Mouse (Mus musculus): ENCODE data around the gene Asic2. TPM values are rescaled to one million over a fixed set of nuclear protein-coding genes. Genes with fewer than 3 reads are reported as not detected.

The Asic2 gene
- total and polyA plus RNA-seq, 3 experiments = not detected

DNA sequence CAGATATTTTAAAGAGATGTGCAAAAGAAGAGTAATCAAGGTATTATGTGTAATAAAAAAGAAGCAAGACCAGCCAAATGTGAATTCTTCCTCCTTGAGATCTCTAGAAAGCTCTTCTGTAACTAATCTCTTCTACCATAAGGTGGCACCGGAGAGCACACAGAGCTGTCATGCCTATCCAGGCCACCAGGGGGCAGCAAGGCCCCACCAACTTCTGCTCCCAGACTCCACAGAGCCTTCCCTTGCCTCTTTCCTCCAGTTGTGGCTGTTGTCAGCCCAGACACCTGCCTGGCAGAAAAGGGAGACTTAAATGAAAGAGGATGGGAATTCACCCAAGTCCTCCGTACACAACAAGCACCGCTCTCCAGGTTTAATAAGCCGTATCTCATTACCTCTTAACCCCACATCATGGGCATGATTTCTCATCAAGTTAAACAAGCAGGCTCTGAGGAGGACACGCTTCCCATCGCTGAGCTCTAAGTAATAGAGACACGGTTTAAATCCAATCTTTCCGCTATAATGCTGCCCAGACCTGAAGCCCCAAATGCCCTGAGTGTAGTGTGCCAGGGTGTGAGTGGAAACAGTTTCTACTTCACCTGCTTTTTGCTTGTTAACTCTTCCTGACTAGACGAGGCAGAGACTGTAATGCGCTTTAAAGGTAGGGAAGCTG is 28.1 kb upstream of the Asic2 start (continued):
- TF ChIP-seq GATA1 (IDR thresholded peaks at IDR 0.05; ENCODE audit: low read depth, low read length) = no peak
- no peak for TF ChIP-seq TBP (IDR thresholded peaks at IDR 0.05; ENCODE audit: low read depth, low read length)
- TF ChIP-seq NRF1 (IDR thresholded peaks at IDR 0.05; ENCODE audit: insufficient read depth, low read depth, low read length, poor library complexity, severe bottlenecking) = no peak
- no peak for TF ChIP-seq HCFC1 (IDR thresholded peaks at IDR 0.05; ENCODE audit: low read depth, low read length)
- TF ChIP-seq RCOR1 (IDR thresholded peaks at IDR 0.05; ENCODE audit: low read depth, low read length) = no peak
- no peak for TF ChIP-seq TCF12 (IDR thresholded peaks at IDR 0.05; ENCODE audit: low read depth, low read length)
- TF ChIP-seq ZNF384 (IDR thresholded peaks at IDR 0.05; ENCODE audit: low read depth, low read length) = no peak
- no peak for TF ChIP-seq BHLHE40 (IDR thresholded peaks at IDR 0.05; ENCODE audit: borderline replicate concordance, low read depth, low read length)
- TF ChIP-seq JUND (IDR thresholded peaks at IDR 0.05; ENCODE audit: low read depth, low read length) = no peak; the same call in 1 of the 2 replicates
- TF ChIP-seq ELF1 (IDR thresholded peaks at IDR 0.05; ENCODE audit: low read depth, low read length) = no peak
- no peak for TF ChIP-seq MXI1 (IDR thresholded peaks at IDR 0.05; ENCODE audit: low read depth, low read length)

DNA sequence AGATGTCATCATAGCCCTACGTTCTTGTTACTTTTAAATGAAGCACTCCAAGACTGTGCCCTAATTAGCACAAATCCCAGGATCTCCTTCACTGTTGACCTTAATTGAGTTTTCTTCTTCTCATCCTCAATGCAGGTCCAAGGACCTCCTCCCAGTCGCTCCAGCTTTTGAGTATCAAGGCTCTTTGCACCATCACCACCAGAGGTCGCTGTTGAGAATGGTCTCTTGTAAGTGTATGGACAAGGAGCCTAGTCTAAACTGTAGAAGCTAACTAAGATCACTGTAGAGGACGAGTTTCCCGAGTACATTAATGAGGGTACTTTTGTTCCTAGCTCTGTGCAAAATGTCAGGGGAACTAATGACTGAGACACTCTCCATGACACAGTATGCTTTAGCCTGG is 14.9 kb upstream of the Asic2 start:
- no peaks in the 10 kb centered on the region for H3K27me3 ChIP-seq (ENCODE audit: control insufficient read depth in 1 of 2, insufficient read depth in 2 of 2, low read length in 2 of 2)

DNA sequence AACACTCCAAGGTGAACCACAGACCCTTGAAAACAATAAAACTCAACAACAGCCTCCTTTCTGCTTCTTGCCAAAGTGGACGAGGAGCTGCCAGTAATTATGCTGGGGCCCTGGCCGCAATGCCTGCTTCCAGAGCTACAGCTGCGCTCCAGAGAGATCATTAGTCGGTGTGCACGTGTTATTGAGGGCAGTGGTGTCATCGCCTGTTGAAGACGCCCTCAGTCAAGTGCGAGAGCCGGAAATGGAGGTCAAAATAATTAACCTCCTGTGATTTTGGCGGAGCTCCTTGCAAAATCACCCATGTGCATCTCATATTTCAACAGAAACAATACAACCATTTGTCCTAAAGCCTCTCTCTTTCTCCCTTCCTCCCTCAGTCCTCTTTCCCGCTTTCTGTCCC is 13.9 kb upstream of the Asic2 start:
- no peaks in the 10 kb centered on the region for H3K9me3 ChIP-seq (replicated peaks; ENCODE audit: insufficient read depth, low read length)
- no peak overlapping the region for H3K9ac ChIP-seq (ENCODE audit: control insufficient read depth, low read depth, low read length, poor library complexity, severe bottlenecking)
- DNase-seq (ENCODE audit: low read depth, low spot score) = no peak

More for the DNA sequence above, 14.9 kb upstream of the Asic2 start:
- Histone ChIP-seq H3K4me1 (ENCODE audit: control insufficient read depth in 1 of 2, insufficient read depth in 2 of 2, low read length in 2 of 2) (no peaks in the 10 kb centered on the region), H3K9ac (ENCODE audit: control insufficient read depth, low read depth, low read length, poor library complexity, severe bottlenecking) (no peak overlapping the region), H3K27ac (ENCODE audit: control insufficient read depth, low read depth, low read length) (no peak overlapping the region), H3K36me3 (ENCODE audit: control insufficient read depth in 1 of 2, insufficient read depth in 2 of 2, low read length in 2 of 2) (no peaks in the 10 kb centered on the region), H3K79me2 (ENCODE audit: control insufficient read depth, insufficient read depth, low read length, poor library complexity) (no peaks in the 10 kb centered on the region), H3K9me3 (replicated peaks; ENCODE audit: insufficient read depth, low read length) (no peaks in the 10 kb centered on the region), H3K4me3 (ENCODE audit: control insufficient read depth in 1 of 2, insufficient read depth in 1 of 2, low read depth in 2 of 2, low read length in 2 of 2) (no peak overlapping the region)
- TF ChIP-seq POLR2AphosphoS2 (IDR thresholded peaks at IDR 0.05; ENCODE audit: low read length) = no peak
- TF ChIP-seq RAD21 (IDR thresholded peaks at IDR 0.05; ENCODE audit: low read depth, low read length) = no peak
- no peak for TF ChIP-seq ZKSCAN1 (IDR thresholded peaks at IDR 0.05; ENCODE audit: low read depth, low read length)
- TF ChIP-seq SMC3 (IDR thresholded peaks at IDR 0.05; ENCODE audit: low read depth, low read length) = peak; percentile 39
- no peak for TF ChIP-seq TCF12 (IDR thresholded peaks at IDR 0.05; ENCODE audit: low read depth, low read length)
- peak; percentile 35 to 47 (median 36) for TF ChIP-seq CTCF (IDR thresholded peaks at IDR 0.05 in 2 of 3, conservative IDR thresholded peaks at IDR 0.05 in 1 of 3; ENCODE audit: control insufficient read depth in 1 of 3, insufficient read depth in 1 of 3, low read depth in 2 of 3, low read length in 3 of 3, poor library complexity in 1 of 3, severe bottlenecking in 1 of 3)
- DNase-seq (ENCODE audit: low read depth, low spot score) = peak; percentile 38

More for the DNA sequence above, 13.9 kb upstream of the Asic2 start:
- no peak overlapping the region for H3K4me3 ChIP-seq (ENCODE audit: control insufficient read depth in 1 of 2, insufficient read depth in 1 of 2, low read depth in 2 of 2, low read length in 2 of 2)
- no peaks in the 10 kb centered on the region for H3K4me1 ChIP-seq (ENCODE audit: control insufficient read depth in 1 of 2, insufficient read depth in 2 of 2, low read length in 2 of 2)
- TF ChIP-seq MAX (IDR thresholded peaks at IDR 0.05; ENCODE audit: low read length) (no peak), USF2 (IDR thresholded peaks at IDR 0.05; ENCODE audit: borderline replicate concordance in 1 of 2, insufficient read depth in 1 of 2, low read depth in 1 of 2, low read length in 2 of 2) (no peak), GATA1 (IDR thresholded peaks at IDR 0.05; ENCODE audit: low read depth, low read length) (no peak), TAL1 (IDR thresholded peaks at IDR 0.05; ENCODE audit: low read length) (no peak), ZKSCAN1 (IDR thresholded peaks at IDR 0.05; ENCODE audit: low read depth, low read length) (no peak), USF1 (IDR thresholded peaks at IDR 0.05; ENCODE audit: low read depth, low read length) (no peak), MYC (IDR thresholded peaks at IDR 0.05; ENCODE audit: low read depth, low read length) (no peak), E2F4 (IDR thresholded peaks at IDR 0.05; ENCODE audit: borderline replicate concordance, low read depth, low read length) (no peak)
- H3K79me2 ChIP-seq (ENCODE audit: control insufficient read depth, insufficient read depth, low read length, poor library complexity) = no peaks in the 10 kb centered on the region
- H3K27ac ChIP-seq (ENCODE audit: control insufficient read depth, low read depth, low read length) = no peak overlapping the region
- no peaks in the 10 kb centered on the region for H3K27me3 ChIP-seq (ENCODE audit: control insufficient read depth in 1 of 2, insufficient read depth in 2 of 2, low read length in 2 of 2)
- no peaks in the 10 kb centered on the region for H3K36me3 ChIP-seq (ENCODE audit: control insufficient read depth in 1 of 2, insufficient read depth in 2 of 2, low read length in 2 of 2)
